Mouse (Mus musculus) heart, adult 11 months (tissue): ENCODE results near the gene C5ar2.

ENCODE experiments used
- DNase-seq: peaks from one replicate; pipeline ENCODE4 v3.0.0; 2022

Gene C5ar2

GRCm38 (mm10) chr7:16244067-16244466 lies at the start of gene C5ar2:
Gene C5ar2 (minus strand): TSS chr7:16244154.
- DNase-seq: peak; percentile 97

GRCm38 (mm10) chr7:16287791-16288190 lies 43.8 kb upstream of the C5ar2 start:
- no peak for DNase-seq

- no peak for DNase-seq
These were observed 43.1 kb upstream of the C5ar2 start for GRCm38 (mm10) chr7:16287016-16287415.

- peak; percentile 100 for DNase-seq
These were observed 42.3 kb upstream of the C5ar2 start, which contains the start of gene Ccdc9 for GRCm38 (mm10) chr7:16286026-16286961. Gene Ccdc9 (minus strand): TSS chr7:16286795.

DNA sequence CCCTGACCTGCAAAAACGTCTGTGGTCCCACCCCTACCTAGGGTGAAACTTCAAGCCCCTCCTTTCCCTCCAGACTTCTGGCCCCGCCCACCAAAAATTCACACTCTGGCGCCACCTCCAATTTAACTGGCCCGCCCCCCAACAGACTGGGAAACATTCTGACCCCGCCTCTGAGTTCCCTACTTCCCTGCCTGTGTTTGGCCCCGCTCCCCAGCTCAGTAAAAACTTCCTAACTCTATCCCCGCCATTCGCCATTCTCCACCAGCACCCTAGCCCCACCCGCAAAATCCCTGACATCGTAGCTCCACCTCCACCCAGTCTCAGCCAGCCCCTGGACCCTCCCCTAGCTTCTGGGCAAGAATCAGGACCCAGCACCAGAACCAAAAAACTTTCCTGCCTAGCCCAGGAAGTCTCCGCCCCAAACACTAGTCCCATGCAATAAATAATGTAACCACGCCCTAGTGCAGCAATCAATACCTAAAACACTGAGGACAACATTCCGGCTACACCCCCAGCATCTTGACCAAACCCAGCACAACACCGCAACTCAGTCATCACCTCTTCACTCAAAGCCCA lies 41.6 kb upstream of the C5ar2 start:
- DNase-seq: no peak

GRCm38 (mm10) chr7:16284904-16285303 lies 41.0 kb upstream of the C5ar2 start:
- no peak for DNase-seq

- DNase-seq: peak; percentile 92
These were observed 40.0 kb upstream of the C5ar2 start for GRCm38 (mm10) chr7:16284001-16284400.

- peak; percentile 92 for DNase-seq
These were observed 38.4 kb upstream of the C5ar2 start for GRCm38 (mm10) chr7:16282334-16282733.

DNA sequence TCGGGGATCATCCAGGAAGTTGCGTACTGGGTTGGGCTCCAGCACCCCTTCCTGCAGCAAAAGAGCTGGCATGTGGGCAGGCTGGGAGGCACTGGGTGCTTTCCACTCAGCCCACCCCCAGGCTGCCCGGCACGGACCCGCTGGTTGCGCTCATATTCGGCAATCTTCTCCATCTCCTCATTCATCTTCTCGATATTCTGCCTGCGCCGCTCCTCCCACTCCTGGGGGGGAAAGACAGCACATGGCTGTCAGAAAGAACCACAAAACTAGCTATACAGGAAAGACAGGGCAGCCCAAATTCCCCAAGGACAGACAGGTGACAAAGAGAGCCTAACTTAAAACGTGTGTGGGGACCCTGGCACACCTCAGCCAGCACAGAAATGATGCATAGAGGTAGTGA lies 36.8 kb upstream of the C5ar2 start:
- peak; percentile 93 for DNase-seq

GRCm38 (mm10) chr7:16274922-16275890 lies 31.3 kb upstream of the C5ar2 start:
- peak; percentile 91 for DNase-seq

DNA sequence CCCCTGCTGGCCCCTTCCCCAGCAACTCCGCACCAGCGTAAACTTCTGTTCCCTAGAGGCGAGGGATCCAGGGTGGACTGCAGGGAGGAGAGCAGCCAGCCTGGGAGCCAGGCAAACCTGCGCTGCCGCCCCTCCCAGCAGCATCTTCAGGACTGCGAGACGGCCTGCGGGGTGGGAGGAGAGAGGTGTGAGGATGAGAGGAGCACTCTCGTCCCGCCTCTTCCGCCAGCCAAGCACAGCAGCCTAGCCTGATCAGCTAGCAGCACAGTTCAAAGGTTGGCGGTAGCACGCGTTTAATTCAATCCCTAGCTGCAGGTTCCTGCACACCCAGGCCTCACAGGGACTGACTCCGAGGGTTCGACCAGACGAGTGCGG lies 29.8 kb upstream of the C5ar2 start:
- DNase-seq: no peak

- DNase-seq: peak; percentile 99
These were observed 29.3 kb upstream of the C5ar2 start, which contains the start of gene Inafm1 for GRCm38 (mm10) chr7:16273081-16273765. Gene Inafm1 (minus strand): TSS chr7:16273617.

DNA sequence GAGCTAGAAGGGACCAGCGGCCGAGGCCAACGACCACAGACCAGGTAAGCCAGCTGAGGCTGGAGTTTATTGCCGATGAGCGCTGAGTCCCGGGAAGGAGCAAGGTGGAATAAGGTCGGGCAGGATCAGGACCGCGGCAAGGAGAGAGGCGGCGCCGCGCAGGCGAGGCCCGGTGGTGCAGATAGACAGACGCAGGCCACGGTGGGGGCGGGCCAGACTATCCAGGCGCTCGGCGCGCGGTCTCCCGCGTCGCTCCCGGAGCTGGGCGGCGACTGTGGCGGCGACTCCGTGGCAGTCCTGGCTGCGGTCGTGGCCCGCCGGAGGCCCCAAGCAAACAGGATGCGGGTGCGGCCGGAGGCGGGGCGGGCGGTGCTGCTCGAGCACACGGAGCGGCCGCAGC lies 28.7 kb upstream of the C5ar2 start:
- DNase-seq: no peak

DNA sequence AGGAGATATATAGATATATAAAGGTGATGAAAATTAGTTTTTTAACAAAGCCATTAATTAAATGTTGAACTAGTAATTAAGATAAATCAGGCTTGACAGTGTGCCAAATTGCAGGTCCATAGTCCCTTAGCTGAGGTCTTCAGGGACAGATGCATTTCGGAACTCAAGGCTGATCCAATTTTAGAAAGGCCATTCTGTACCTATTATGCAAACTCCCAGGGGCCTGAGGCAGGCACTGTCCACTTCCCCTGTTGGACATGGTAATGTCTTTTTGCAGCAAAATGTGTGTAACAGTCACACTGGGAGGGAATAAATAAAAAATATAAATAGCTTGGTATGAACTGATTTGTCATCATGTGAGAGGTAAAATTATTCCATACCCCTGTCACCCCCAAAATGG lies 27.2 kb upstream of the C5ar2 start:
- DNase-seq: peak; percentile 88

DNA sequence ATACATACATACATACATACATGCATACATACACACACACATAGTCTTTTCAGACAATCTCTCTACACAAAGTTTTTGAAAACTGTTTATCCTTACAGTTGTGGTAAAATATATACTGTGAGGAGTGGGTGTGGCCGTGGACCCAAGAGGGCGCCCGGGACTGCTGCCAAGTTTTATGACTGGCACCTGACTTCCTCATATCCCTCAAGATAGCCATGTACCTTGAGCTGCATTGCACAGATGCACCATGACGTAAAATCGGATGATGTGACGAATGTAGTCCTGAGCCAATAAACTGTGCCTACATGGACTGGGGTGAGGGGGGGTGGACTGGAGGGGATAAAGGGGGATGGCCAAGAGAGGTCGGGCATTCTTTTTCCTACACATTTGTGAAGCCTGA lies 22.6 kb upstream of the C5ar2 start:
- DNase-seq: peak; percentile 72

DNA sequence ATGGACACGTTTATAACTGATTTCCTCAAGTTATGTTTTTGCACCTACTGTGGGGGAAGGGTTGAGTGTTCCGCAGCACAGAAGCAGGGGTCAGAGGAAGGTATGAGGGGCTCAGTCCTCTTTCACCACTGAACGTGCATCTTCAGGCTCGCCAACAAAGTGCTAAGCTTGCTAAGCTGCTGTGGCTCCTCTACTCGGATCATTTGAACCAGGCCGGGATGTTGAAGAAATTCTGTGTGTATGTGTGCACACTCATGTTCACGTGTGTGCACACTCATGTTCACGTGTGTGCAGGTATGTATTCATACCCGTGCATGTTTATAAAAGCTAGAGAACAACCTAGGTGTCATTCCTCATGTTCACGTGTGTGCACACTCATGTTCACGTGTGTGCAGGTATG lies 21.9 kb upstream of the C5ar2 start:
- peak; percentile 76 for DNase-seq

- peak; percentile 84 for DNase-seq
These were observed 19.9 kb upstream of the C5ar2 start for GRCm38 (mm10) chr7:16263843-16264242.

GRCm38 (mm10) chr7:16263015-16263787 lies 19.2 kb upstream of the C5ar2 start:
- peak; percentile 90 for DNase-seq

DNA sequence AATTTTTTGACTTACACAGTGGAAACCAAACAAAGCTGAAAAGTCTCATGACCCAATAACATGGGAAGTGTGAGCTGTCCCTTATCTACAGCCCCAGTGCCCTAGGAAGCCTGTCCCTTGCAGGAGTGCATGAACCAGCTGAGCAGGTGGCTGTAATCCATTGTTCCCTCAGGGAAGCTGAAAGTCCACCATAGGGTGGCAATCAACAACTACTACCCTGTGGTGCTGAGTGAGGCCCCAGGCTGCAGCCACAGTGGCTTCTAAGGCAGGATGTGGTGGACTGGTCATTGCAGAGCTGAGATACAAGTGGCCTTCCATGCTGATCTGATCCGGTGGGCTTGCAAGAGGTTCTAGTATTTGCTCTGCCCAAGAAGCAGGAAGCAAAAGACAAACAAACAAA lies 17.1 kb upstream of the C5ar2 start:
- peak; percentile 84 for DNase-seq

DNA sequence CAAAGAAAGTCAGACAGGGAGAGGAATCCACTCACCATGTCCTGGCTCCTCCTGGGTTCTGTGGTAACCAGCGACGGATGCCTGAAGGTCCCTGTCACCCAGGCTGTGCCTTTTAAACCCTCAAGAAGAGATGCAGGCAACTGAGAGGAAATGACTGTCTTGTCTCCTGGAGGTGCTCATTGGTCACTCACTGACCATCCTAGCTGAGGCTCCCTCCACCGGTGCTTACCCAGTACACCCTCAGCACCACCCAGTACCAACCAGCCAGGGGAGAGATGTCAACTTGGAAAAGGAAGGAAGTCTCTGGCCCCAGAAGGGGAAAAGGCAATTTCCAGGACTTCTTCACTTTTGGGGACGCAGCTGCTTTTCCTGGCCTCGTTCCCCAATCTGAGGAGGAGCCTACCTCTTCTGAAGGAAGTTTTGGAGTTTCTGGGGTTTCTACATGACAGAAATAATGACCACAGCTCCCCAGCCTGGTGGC lies 15.2 kb upstream of the C5ar2 start, which contains the start of gene C5ar1:
C5ar1 (minus strand) TSS at position 431 of the 481 bp plus-strand sequence.
- DNase-seq: peak; percentile 98

- peak; percentile 98 for DNase-seq
These were observed 13.9 kb upstream of the C5ar2 start for GRCm38 (mm10) chr7:16257830-16258229.
